Mouse (Mus musculus) midbrain, embryonic 13.5 days (tissue): ENCODE results near the gene Zglp1. TPM values are rescaled to one million over a fixed set of nuclear protein-coding genes. Genes with fewer than 3 reads are reported as not detected.

Experiments
- ATAC-seq: fragments of 200-750 bp; cut with Nextera tagmentation; 2 replicates; pipeline ENCODE4 v1.8.0; 2017; ENCODE audit warnings: mild to moderate bottlenecking, moderate TSS enrichment, moderate library complexity
- H3K27ac ChIP-seq: fragments of 300-500 bp; sonication (generic); 2 replicates; pipeline ENCODE4 v1.5.1; 2015; ENCODE audit warnings: inconsistent platforms, mild to moderate bottlenecking, moderate library complexity
- H3K27me3 ChIP-seq: fragments of 300-500 bp; sonication (generic); 2 replicates; pipeline ENCODE4 v1.6.1; 2015; ENCODE audit warnings: mild to moderate bottlenecking, inconsistent platforms
- H3K36me3 ChIP-seq: fragments of 300-500 bp; sonication (generic); 2 replicates; pipeline ENCODE4 v1.6.1; 2015; ENCODE audit warnings: mild to moderate bottlenecking, inconsistent platforms
- H3K4me1 ChIP-seq: fragments of 300-500 bp; sonication (generic); replicated peaks from 2 replicates; pipeline ENCODE4 v1.6.1; 2015; ENCODE audit warnings: inconsistent platforms
- H3K4me2 ChIP-seq: fragments of 300-500 bp; sonication (generic); replicated peaks from 2 replicates; pipeline ENCODE4 v1.6.1; 2015; ENCODE audit warnings: moderate library complexity, mild to moderate bottlenecking, inconsistent platforms
- H3K4me3 ChIP-seq: fragments of 300-500 bp; sonication (generic); replicated peaks from 2 replicates; pipeline ENCODE4 v1.5.1; 2015; ENCODE audit warnings: mild to moderate bottlenecking, inconsistent platforms
- H3K9ac ChIP-seq: fragments of 300-500 bp; sonication (generic); replicated peaks from 2 replicates; pipeline ENCODE4 v1.6.1; 2015; ENCODE audit warnings: mild to moderate bottlenecking, inconsistent platforms
- H3K9me3 ChIP-seq: fragments of 300-500 bp; sonication (generic); 2 replicates; pipeline ENCODE4 v1.6.1; 2016; ENCODE audit warnings: mild to moderate bottlenecking, inconsistent platforms
- WGBS: fragments of 180-500 bp; shearing (Covaris S2); methylation state at CpG from one replicate; pipeline ENCODE4 v1.1.7; 2015; 5-methylcytosine and 5-hydroxymethylcytosine counted together
- polyA plus RNA-seq: library from polyadenylated mRNA; unstranded; fragments of >200 nt; fragmentation: Nextera tagmentation; extraction: Ambion mirVana; gene quantifications from 2 replicates; pipeline ENCODE4 v1.2.1, GENCODE M21; 2015

The Zglp1 gene
- polyA plus RNA-seq, 1 experiment from 2014 or later: 1.8 TPM

DNA sequence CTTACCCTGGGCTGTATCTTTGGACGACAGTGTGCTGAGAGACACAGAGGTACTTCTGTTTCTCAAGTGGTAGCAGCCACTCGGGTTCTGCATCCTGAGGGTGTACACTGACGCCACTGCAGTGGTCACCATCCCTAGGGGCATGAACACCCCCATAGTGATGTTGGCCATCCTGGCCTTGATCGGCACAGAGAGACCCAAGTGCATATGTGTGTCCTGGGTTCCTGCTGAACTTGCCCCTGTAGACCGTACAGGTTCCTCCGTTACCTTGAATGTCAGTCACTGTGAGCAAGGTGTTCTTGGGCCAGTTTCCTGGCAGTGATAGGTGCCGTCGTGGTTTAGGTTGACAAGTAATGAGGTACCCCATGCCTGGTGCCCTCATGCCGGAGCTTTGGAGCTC, 26.5 kb upstream of the Zglp1 start:
- Histone ChIP-seq H3K9ac (no peak overlapping the region), H3K36me3 (peaks cover 21% of the 10 kb centered on the region), H3K27ac (no peak overlapping the region), H3K9me3 (no peaks in the 10 kb centered on the region), H3K4me3 (no peak overlapping the region), H3K27me3 (no peaks in the 10 kb centered on the region), H3K4me1 (peaks cover 29% of the 10 kb centered on the region), H3K4me2 (no peak overlapping the region)
- no peak for ATAC-seq
- 96% methylated on average over 9 of the region's 9 CpGs for WGBS

DNA sequence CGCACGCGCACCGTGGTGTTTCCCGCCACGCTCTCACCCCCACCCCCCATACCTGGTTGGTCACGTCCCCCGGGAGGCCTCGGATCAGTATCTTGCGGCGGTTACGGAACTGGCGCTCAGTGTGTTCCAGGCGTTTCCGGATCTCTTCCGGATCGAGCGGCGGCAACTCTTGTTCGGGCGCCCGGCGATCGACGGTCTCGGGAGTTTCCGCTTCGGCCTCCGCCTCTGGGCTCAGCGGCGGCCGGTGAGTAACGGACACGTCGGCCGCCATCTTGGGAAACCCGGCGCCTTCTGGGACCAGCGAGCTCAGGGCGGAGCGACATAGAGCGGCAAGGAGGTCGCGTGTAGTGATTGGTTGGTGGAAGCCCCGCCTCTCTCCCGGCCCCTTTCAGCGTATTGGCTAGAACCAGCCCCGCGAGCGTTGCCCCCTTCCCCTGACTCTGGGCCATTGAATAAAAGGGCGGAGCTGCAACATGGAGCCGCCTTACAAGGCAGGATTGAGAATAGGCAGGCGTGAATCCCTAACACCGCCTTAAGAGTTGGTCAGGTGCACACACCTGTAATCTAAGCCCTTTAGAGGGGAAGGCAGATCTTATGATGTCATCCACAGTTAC, 24.9 kb upstream of the Zglp1 start, which contains the start of the genes Gm38431 and Raver1:
Gene Gm38431 (minus strand): TSS at position 291 of the 614 bp plus-strand sequence.
Gene Raver1 (minus strand): TSS at position 302 of the 614 bp plus-strand sequence.
- Histone ChIP-seq H3K27me3 (no peaks in the 10 kb centered on the region), H3K9ac (peak within 1 kb of the TSS; percentile 80), H3K36me3 (peaks cover 37% of the 10 kb centered on the region), H3K4me1 (peaks cover 29% of the 10 kb centered on the region), H3K4me3 (peak within 1 kb of the TSS; percentile 68), H3K27ac (peak within 1 kb of the TSS; percentile 91), H3K4me2 (peak within 1 kb of the TSS; percentile 90), H3K9me3 (no peaks in the 10 kb centered on the region)
- under 1% methylated on average over 54 of the region's 54 CpGs for WGBS
- peak; percentile 99 for ATAC-seq

GRCm38 (mm10) chr9:21090972-21091706, 24.2 kb upstream of the Zglp1 start:
- WGBS: 4% methylated on average over 24 of the region's 24 CpGs
- Histone ChIP-seq H3K4me3 (peak overlapping the region; percentile 68), H3K27me3 (no peaks in the 10 kb centered on the region), H3K36me3 (peaks cover 44% of the 10 kb centered on the region), H3K9ac (peak overlapping the region; percentile 80), H3K4me1 (peaks cover 29% of the 10 kb centered on the region), H3K9me3 (no peaks in the 10 kb centered on the region), H3K27ac (peak overlapping the region; percentile 91), H3K4me2 (peak overlapping the region; percentile 90)
- ATAC-seq: no peak

DNA sequence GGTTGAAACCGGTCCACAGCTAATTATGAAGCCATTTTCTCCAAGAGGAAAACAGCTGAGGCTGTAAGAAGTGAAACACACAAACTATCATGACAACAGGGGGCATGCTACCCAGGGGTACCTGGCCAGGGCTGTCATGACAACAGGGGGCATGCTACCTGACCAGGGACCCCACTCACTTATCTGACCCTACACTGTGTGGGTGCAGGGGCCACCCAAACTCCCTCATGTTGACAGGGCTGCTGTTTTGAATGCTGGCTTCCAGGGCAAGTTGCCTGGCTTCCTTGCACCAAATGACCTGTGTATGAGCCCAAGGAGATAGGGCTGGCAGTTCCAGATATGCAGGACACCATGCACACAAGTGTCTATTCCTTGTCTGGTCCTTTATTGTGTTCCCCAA, 23.6 kb upstream of the Zglp1 start:
- 100% methylated on average over 1 of the region's 1 CpGs for WGBS
- Histone ChIP-seq H3K36me3 (peaks cover 50% of the 10 kb centered on the region), H3K4me2 (peak overlapping the region; percentile 90), H3K9ac (peak overlapping the region; percentile 80), H3K27me3 (no peaks in the 10 kb centered on the region), H3K4me1 (peaks cover 25% of the 10 kb centered on the region), H3K4me3 (peak overlapping the region; percentile 68), H3K27ac (no peak overlapping the region), H3K9me3 (no peaks in the 10 kb centered on the region)
- no peak for ATAC-seq

GRCm38 (mm10) chr9:21083324-21083723, 16.4 kb upstream of the Zglp1 start:
- Histone ChIP-seq H3K27ac (no peak overlapping the region), H3K4me2 (no peak overlapping the region), H3K9ac (no peak overlapping the region), H3K4me3 (no peak overlapping the region), H3K4me1 (no peaks in the 10 kb centered on the region; the same call in 1 of the 2 replicates), H3K36me3 (peaks cover 94% of the 10 kb centered on the region), H3K27me3 (no peaks in the 10 kb centered on the region), H3K9me3 (no peaks in the 10 kb centered on the region)
- 72% methylated on average over 3 of the region's 3 CpGs for WGBS
- no peak for ATAC-seq

- H3K4me2 ChIP-seq: no peak overlapping the region
- H3K4me1 ChIP-seq: no peaks in the 10 kb centered on the region
- no peak overlapping the region for H3K9ac ChIP-seq
- H3K27me3 ChIP-seq: no peaks in the 10 kb centered on the region
- H3K27ac ChIP-seq: no peak overlapping the region
- WGBS: 92% methylated on average over 9 of the region's 9 CpGs
- no peak overlapping the region for H3K4me3 ChIP-seq
- H3K36me3 ChIP-seq: peaks cover 94% of the 10 kb centered on the region
- no peak for ATAC-seq
- no peaks in the 10 kb centered on the region for H3K9me3 ChIP-seq
These were observed 14.2 kb upstream of the Zglp1 start for GRCm38 (mm10) chr9:21081127-21081526.

- Histone ChIP-seq H3K4me2 (no peak overlapping the region), H3K27ac (no peak overlapping the region), H3K9ac (no peak overlapping the region), H3K9me3 (no peaks in the 10 kb centered on the region), H3K36me3 (peaks cover 64% of the 10 kb centered on the region), H3K27me3 (no peaks in the 10 kb centered on the region), H3K4me1 (peaks cover 19% of the 10 kb centered on the region), H3K4me3 (no peak overlapping the region)
- 88% methylated on average over 3 of the region's 3 CpGs for WGBS
- no peak for ATAC-seq
These were observed 8.7 kb upstream of the Zglp1 start for GRCm38 (mm10) chr9:21075625-21076024.

DNA sequence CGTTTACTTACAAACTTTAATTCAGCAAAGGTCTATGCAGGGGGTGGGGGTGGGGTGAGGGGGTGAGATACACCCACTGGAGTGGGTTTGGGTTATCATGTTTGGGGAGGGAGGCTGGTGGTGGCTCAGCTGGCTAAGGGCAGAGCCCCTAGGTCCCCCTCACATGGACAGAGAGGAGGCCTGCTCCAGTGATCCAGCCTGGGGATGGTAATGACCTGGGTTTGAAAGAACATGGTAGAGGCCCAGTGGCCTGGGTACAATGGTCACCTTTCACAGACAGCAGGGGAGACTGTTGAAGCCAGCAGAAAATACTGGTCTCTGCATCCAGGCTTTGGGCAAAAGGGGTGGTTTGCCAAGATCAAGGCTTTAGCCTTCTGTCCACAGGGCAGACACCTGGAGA, 7.3 kb upstream of the Zglp1 start:
- no peak overlapping the region for H3K9ac ChIP-seq
- 93% methylated on average over 1 of the region's 1 CpGs for WGBS
- H3K4me2 ChIP-seq: no peak overlapping the region
- H3K27ac ChIP-seq: no peak overlapping the region
- H3K27me3 ChIP-seq: no peaks in the 10 kb centered on the region
- peaks cover 19% of the 10 kb centered on the region for H3K4me1 ChIP-seq
- peaks cover 54% of the 10 kb centered on the region for H3K36me3 ChIP-seq
- H3K4me3 ChIP-seq: no peak overlapping the region
- H3K9me3 ChIP-seq: no peaks in the 10 kb centered on the region
- no peak for ATAC-seq

DNA sequence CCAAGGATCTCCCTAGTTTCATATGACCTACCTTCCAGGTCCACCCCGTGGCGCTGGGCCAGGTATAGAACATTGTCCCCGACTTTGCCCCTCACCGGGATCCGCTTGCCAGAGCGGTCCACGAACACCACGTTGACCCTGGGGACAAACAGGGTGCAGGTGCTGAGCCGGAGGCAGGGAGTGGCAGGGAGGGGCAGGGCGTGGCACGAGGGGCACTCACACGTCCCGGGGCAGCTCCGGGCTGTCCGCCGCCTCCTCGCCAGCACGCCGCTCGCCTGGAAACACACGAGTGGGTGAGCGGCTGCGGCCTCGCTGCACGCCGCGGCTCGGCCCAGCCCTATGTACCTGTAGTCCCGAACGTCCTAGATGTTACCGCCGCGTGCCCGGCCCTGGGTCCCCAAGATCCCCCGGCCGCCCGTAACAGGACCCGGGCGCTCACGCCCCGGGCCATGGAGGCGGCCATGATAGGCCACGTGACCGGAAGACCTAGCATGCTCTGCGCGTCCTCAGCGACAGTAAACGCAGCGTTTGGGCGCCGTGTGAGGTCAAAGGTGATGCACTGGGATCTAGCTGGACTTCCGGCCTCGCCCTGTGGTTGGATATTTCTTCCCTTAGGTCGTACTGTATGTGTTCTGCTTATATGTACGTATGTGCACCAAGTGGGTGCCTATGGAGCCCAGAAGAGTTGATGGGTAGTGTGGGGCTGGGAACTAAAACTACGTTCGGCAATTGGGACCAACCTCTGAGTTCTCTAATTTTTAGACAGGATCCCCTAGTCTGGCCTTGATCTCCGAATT, 6.3 kb upstream of the Zglp1 start, which contains the start of the genes Gm49373 and Fdx1l:
Gene Gm49373 (minus strand): TSS at position 53 of the 797 bp plus-strand sequence.
Gene Fdx1l (minus strand): TSS at position 571 of the 797 bp plus-strand sequence.
- H3K9ac ChIP-seq: peak within 1 kb of the TSS; percentile 86
- peak within 1 kb of the TSS; percentile 92 for H3K4me2 ChIP-seq
- peak within 1 kb of the TSS; percentile 45 for H3K27ac ChIP-seq
- peaks cover 47% of the 10 kb centered on the region for H3K36me3 ChIP-seq
- no peaks in the 10 kb centered on the region for H3K27me3 ChIP-seq
- peak within 1 kb of the TSS; percentile 90 for H3K4me3 ChIP-seq
- H3K4me1 ChIP-seq: peaks cover 19% of the 10 kb centered on the region
- WGBS: 2% methylated on average over 55 of the region's 58 CpGs
- ATAC-seq: peak; percentile 95
- H3K9me3 ChIP-seq: no peaks in the 10 kb centered on the region

- Histone ChIP-seq H3K9ac (peak overlapping the region; percentile 86), H3K4me3 (peak overlapping the region; percentile 90), H3K27me3 (no peaks in the 10 kb centered on the region), H3K9me3 (no peaks in the 10 kb centered on the region), H3K4me2 (peak overlapping the region; percentile 92), H3K4me1 (peaks cover 19% of the 10 kb centered on the region), H3K36me3 (peaks cover 47% of the 10 kb centered on the region), H3K27ac (no peak overlapping the region)
- ATAC-seq: 0 out of 2 replicates have a peak, but pooled peaks have one; percentile 1
- WGBS: 16% methylated on average over 4 of the region's 4 CpGs
These were observed 5.7 kb upstream of the Zglp1 start for GRCm38 (mm10) chr9:21072641-21073040.

GRCm38 (mm10) chr9:21062928-21063327, 4.0 kb downstream of the Zglp1 start:
- no peak overlapping the region for H3K4me2 ChIP-seq
- H3K9ac ChIP-seq: no peak overlapping the region
- no peaks in the 10 kb centered on the region for H3K27me3 ChIP-seq
- no peak overlapping the region for H3K27ac ChIP-seq
- H3K4me3 ChIP-seq: no peak overlapping the region
- peaks cover 52% of the 10 kb centered on the region for H3K36me3 ChIP-seq
- ATAC-seq: no peak
- no peaks in the 10 kb centered on the region for H3K4me1 ChIP-seq
- WGBS: 83% methylated on average over 2 of the region's 2 CpGs
- no peaks in the 10 kb centered on the region for H3K9me3 ChIP-seq
